Mouse (Mus musculus) heart, postnatal 0 days (tissue): ENCODE results near the gene Mmp23. TPM values are rescaled to one million over a fixed set of nuclear protein-coding genes. Genes with fewer than 3 reads are reported as not detected.
A peak's percentile ranks its signal among the peaks of the same experiment; 100 is the strongest.

ENCODE experiments used
- ATAC-seq: fragments of 200-750 bp; cut with Nextera tagmentation; 2 replicates; pipeline ENCODE4 v1.8.0; 2017; ENCODE audit warnings: low read depth, moderate number of reproducible peaks, moderate library complexity; ENCODE audit not compliant: insufficient read depth
- DNase-seq: peaks from one replicate; pipeline ENCODE4 v3.0.0-alpha.2; 2016; ENCODE audit warnings: low spot score
- H3K27ac ChIP-seq: fragments of 300-500 bp; sonication (generic); 2 replicates; pipeline ENCODE4 v1.5.1; 2014; ENCODE audit warnings: low read depth, mild to moderate bottlenecking
- H3K27me3 ChIP-seq: fragments of 300-500 bp; sonication (generic); 2 replicates; pipeline ENCODE4 v1.6.1; 2014; ENCODE audit warnings: low read length, mixed read lengths; ENCODE audit not compliant: control insufficient read depth, insufficient read depth
- H3K36me3 ChIP-seq: fragments of 300-500 bp; sonication (generic); replicated peaks from 2 replicates; pipeline ENCODE4 v1.6.1; 2014; ENCODE audit warnings: low read length, mixed read lengths; ENCODE audit not compliant: control insufficient read depth, insufficient read depth
- H3K4me1 ChIP-seq: fragments of 300-500 bp; sonication (generic); 2 replicates; pipeline ENCODE4 v1.6.1; 2014; ENCODE audit warnings: antibody characterized with exemption; ENCODE audit not compliant: control insufficient read depth, insufficient read depth
- H3K4me2 ChIP-seq: fragments of 300-500 bp; sonication (generic); 2 replicates; pipeline ENCODE4 v1.6.1; 2014; ENCODE audit warnings: low read depth, mild to moderate bottlenecking, low read length, moderate library complexity
- H3K4me3 ChIP-seq: fragments of 300-500 bp; sonication (generic); 2 replicates; pipeline ENCODE4 v1.5.1; 2014; ENCODE audit warnings: low read depth, low read length
- H3K9ac ChIP-seq: fragments of 300-500 bp; sonication (generic); replicated peaks from 2 replicates; pipeline ENCODE4 v1.6.1; 2014; ENCODE audit warnings: low read depth, low read length, mixed read lengths
- H3K9me3 ChIP-seq: fragments of 300-500 bp; sonication (generic); replicated peaks from 2 replicates; pipeline ENCODE4 v1.6.1; 2016; ENCODE audit warnings: low read length; ENCODE audit not compliant: control insufficient read depth
- CTCF ChIP-seq: IDR thresholded peaks from 2 replicates; pipeline ENCODE4 v1.5.1; 2016; ENCODE audit warnings: antibody characterized with exemption, control low read depth, low read depth
- EP300 ChIP-seq: IDR thresholded peaks from 2 replicates; pipeline ENCODE4 v1.6.1; 2016; ENCODE audit warnings: antibody characterized with exemption, low read depth
- whole genome bisulfite sequencing: fragments of 180-500 bp; shearing (Covaris S2); extraction: QIAGEN DNeasy Blood & Tissue Kit; methylation state at CpG from one replicate; pipeline ENCODE4 v1.1.7; 2014; 5-methylcytosine and 5-hydroxymethylcytosine counted together
- polyA plus RNA-seq: library from polyadenylated mRNA; unstranded; fragments of >200 nt; fragmentation: Nextera tagmentation; extraction: Ambion mirVana; gene quantifications from 2 replicates; pipeline ENCODE4 v1.2.1, GENCODE M21; 2015
- total RNA-seq: library from RNA; depleted of rRNA; stranded (reverse); fragments of >200 nt; gene quantifications from 2 replicates; pipeline ENCODE4 v1.2.3, GENCODE M21; 2014; ENCODE audit warnings: low replicate concordance

The Mmp23 gene
- total and polyA plus RNA-seq, 2 experiments from 2014 or later: 49.8 to 66.6 TPM

DNA sequence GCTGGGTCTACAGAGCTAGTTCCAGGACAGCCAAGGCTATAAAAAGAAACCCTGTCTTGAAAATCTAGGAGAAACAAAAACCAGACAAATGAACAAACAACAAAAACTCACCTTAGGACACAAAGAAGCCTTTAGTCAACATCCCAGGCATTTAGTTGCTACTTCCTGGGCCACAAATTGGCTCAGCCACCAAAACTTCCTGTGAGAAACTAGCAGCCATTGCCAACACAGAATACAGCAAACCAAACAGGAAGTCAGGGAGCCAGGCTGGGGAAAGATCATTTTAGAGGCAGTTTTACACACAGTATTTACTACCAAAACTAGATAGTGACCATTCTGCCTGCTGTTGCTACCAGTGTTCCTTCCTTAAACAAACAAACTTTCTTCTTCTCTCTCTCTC is 13.7 kb upstream of the Mmp23 start:
- Histone ChIP-seq H3K9ac (no peak overlapping the region), H3K9me3 (no peaks in the 10 kb centered on the region), H3K27ac (no peak overlapping the region), H3K4me3 (no peak overlapping the region), H3K36me3 (peaks cover 11% of the 10 kb centered on the region; the same call in 1 of the 2 replicates), H3K4me2 (no peak overlapping the region), H3K4me1 (peaks cover 6% of the 10 kb centered on the region), H3K27me3 (no peaks in the 10 kb centered on the region)
- no peak for ATAC-seq
- DNase-seq: no peak
- TF ChIP-seq CTCF (no peak), EP300 (no peak)

DNA sequence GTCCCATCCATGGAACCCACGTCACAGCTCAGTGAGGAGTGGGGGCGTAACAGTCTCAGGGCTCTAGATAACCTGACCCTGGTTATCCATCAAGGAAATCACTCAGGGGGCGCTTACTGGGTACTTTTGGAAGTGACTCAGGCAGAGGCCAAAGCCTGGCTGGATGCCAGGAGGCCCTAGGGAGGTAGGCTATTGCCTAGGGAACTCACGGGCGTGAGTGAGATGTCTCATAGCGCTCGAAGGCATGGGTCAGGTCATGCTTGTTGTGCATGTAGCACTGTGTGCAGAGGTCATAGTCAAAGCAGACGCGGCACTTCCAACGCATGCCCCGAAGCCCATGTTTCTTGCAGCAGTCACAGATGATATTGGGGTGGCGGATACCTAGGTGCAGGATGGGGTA is 7.5 kb upstream of the Mmp23 start:
- Histone ChIP-seq H3K27ac (no peak overlapping the region), H3K27me3 (no peaks in the 10 kb centered on the region), H3K4me3 (no peak overlapping the region), H3K4me1 (0 out of 2 replicates have a peak, but pooled peaks cover 4% of the 10 kb centered on the region), H3K36me3 (peaks cover 20% of the 10 kb centered on the region), H3K9me3 (no peaks in the 10 kb centered on the region), H3K4me2 (no peak overlapping the region), H3K9ac (no peak overlapping the region)
- peak; percentile 19 for DNase-seq
- no peak for TF ChIP-seq EP300
- no peak for TF ChIP-seq CTCF
- WGBS: 50% methylated on average over 12 of the region's 12 CpGs
- 0 out of 2 replicates have a peak, but pooled peaks have one; percentile 24 for ATAC-seq

DNA sequence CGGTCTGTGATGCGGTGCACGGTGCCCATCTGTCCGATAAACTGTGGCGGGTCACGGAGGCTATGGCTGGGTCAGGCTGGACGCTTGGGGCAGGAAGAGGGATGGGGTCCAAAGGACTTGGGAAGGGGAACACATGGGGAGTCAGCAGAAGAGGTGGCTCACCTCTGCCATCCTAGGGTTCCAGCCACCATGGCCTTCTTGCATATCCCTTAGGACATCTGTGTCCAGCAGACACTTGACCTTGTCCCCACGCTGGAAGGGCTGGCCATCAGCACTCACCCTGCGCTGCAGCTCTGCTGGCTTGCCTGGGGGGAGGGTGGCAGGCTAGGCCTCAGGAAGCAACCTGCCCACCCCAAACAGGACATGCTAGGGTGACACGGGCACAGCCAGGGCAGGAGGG is 5.8 kb upstream of the Mmp23 start:
- ATAC-seq: no peak
- TF ChIP-seq EP300 (no peak), CTCF (no peak)
- WGBS: 89% methylated on average over 10 of the region's 10 CpGs
- Histone ChIP-seq H3K4me3 (no peak overlapping the region), H3K9ac (no peak overlapping the region), H3K27ac (no peak overlapping the region), H3K4me2 (no peak overlapping the region), H3K4me1 (peaks cover 18% of the 10 kb centered on the region), H3K27me3 (peaks cover 16% of the 10 kb centered on the region), H3K36me3 (peaks cover 13% of the 10 kb centered on the region), H3K9me3 (no peaks in the 10 kb centered on the region)
- DNase-seq: no peak

DNA sequence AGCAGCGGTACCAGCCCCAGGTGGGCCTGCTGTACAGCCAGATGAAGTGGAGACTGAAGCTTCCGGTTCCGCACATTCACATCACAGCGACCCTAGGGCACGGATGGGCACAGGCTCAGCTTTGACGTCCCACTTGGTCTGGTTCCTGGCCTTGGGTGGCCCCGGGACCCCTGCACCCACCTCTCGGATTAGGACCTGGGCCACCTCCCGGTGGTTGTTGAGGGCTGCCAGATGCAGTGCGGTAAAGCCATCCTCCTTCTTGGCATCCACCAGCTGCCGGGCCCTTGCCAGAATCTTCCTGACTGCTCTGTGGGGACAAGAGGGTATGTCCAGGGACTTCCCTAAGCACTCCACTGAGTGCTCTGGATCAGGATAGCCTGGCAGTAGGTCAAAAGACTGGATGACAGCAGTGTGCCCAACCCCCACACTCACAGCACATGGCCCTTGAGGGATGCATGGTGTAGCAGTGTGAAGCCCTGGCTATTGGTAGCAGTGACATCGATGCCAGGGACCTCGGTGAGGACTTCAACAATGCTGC is 3.1 kb upstream of the Mmp23 start:
- no peak for DNase-seq
- Histone ChIP-seq H3K27me3 (peaks cover 26% of the 10 kb centered on the region), H3K9ac (no peak overlapping the region), H3K4me3 (no peak overlapping the region), H3K27ac (no peak overlapping the region), H3K9me3 (no peaks in the 10 kb centered on the region), H3K4me2 (no peak overlapping the region), H3K36me3 (peaks cover 13% of the 10 kb centered on the region), H3K4me1 (peaks cover 43% of the 10 kb centered on the region)
- no peak for ATAC-seq
- TF ChIP-seq CTCF (no peak), EP300 (no peak)
- 92% methylated on average over 13 of the region's 13 CpGs for WGBS

DNA sequence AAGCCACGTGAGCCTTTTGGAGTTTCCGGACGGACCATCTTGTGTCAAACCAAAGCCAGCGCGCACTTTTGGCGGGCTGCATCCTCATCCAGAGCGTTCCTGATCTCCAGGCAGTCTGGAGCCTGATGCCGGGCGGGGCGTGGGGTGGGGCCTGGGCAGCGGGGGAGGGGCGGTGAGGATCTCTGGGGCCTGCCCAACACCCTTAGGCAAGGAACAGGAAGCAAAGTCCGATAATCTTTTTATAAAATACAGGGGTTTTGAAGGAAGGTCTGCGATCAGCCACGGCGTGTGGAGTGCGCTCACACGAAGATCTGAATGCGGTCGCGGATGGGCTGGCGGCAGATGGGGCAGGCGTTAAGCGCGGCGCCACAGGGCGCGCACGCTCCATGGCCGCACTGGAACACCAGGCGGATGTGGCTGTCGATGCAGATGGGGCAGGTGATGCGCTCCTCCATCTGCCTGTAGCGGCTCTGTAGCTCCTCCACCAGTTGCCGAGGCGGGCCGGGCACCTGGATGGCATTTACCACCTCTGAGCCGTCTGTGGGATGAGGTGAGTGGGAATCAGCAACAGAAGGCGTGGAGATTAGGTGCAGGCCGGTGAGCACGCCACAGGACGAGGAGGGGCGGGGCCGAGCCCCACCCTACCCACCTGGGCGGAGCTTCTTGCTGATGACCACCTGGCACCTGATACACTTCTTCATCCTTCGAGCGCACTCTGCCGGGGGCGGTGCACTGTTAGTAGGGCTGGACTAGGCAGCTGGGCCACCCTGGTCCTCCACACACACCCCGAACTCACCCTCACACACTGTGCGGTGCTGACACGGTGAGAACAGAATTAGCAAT is 1.5 kb upstream of the Mmp23 start:
- Histone ChIP-seq H3K27me3 (peaks cover 26% of the 10 kb centered on the region), H3K36me3 (peaks cover 27% of the 10 kb centered on the region), H3K4me3 (peak overlapping the region; percentile 53), H3K27ac (peak overlapping the region; percentile 27; the same call in 1 of the 2 replicates), H3K9me3 (no peaks in the 10 kb centered on the region), H3K9ac (0 out of 2 replicates have a peak overlapping the region, but pooled peaks have one; percentile 32), H3K4me1 (peaks cover 41% of the 10 kb centered on the region), H3K4me2 (peak overlapping the region; percentile 66)
- ATAC-seq (peak; percentile 14), DNase-seq (peak; percentile 36)
- WGBS: 4% methylated on average over 50 of the region's 52 CpGs
- TF ChIP-seq EP300 (no peak), CTCF (no peak)
